Mouse (Mus musculus) forebrain, embryonic 15.5 days (tissue): Measurements from ENCODE around the gene Ehd3. TPM values are rescaled to one million over a fixed set of nuclear protein-coding genes. Genes with fewer than 3 reads are reported as not detected.

Experiments used
- ATAC-seq: fragments of 200-750 bp; cut with Nextera tagmentation; replicated peaks from 2 replicates; pipeline ENCODE4 v1.8.0; 2017; ENCODE audit warnings: mild to moderate bottlenecking, moderate TSS enrichment, moderate library complexity
- H3K27ac ChIP-seq: fragments of 300-500 bp; sonication (generic); replicated peaks from 2 replicates; pipeline ENCODE4 v1.5.1; 2015; ENCODE audit warnings: mild to moderate bottlenecking, inconsistent platforms
- H3K27me3 ChIP-seq: fragments of 300-500 bp; sonication (generic); 2 replicates; pipeline ENCODE4 v1.6.1; 2015; ENCODE audit warnings: inconsistent platforms
- H3K36me3 ChIP-seq: fragments of 300-500 bp; sonication (generic); 2 replicates; pipeline ENCODE4 v1.6.1; 2015; ENCODE audit warnings: mild to moderate bottlenecking, inconsistent platforms
- H3K4me1 ChIP-seq: fragments of 300-500 bp; sonication (generic); 2 replicates; pipeline ENCODE4 v1.6.1; 2015; ENCODE audit warnings: inconsistent platforms
- H3K4me2 ChIP-seq: fragments of 300-500 bp; sonication (generic); replicated peaks from 2 replicates; pipeline ENCODE4 v1.6.1; 2015; ENCODE audit warnings: mild to moderate bottlenecking, inconsistent platforms
- H3K4me3 ChIP-seq: fragments of 300-500 bp; sonication (generic); 2 replicates; pipeline ENCODE4 v1.5.1; 2015; ENCODE audit warnings: mild to moderate bottlenecking, inconsistent platforms
- H3K9ac ChIP-seq: fragments of 300-500 bp; sonication (generic); replicated peaks from 2 replicates; pipeline ENCODE4 v1.6.1; 2015; ENCODE audit warnings: mild to moderate bottlenecking, inconsistent platforms
- H3K9me3 ChIP-seq: fragments of 300-500 bp; sonication (generic); 2 replicates; pipeline ENCODE4 v1.6.1; 2016; ENCODE audit warnings: inconsistent platforms
- WGBS: fragments of 180-500 bp; shearing (Covaris S2); methylation state at CpG from one replicate; pipeline ENCODE4 v1.1.7; 2015; ENCODE audit warnings: mixed read lengths; 5-methylcytosine and 5-hydroxymethylcytosine counted together
- polyA plus RNA-seq: library from polyadenylated mRNA; unstranded; fragments of >200 nt; fragmentation: Nextera tagmentation; extraction: Ambion mirVana; gene quantifications from 2 replicates; pipeline ENCODE4 v1.2.1, GENCODE M21; 2015

Gene Ehd3
- polyA plus RNA-seq, 1 experiment from 2014 or later, result 11.3 TPM

GRCm38 (mm10) chr17:73813031-73813660, 9.2 kb downstream of the Ehd3 start:
- Histone ChIP-seq H3K4me3 (no peak overlapping the region), H3K27me3 (no peaks in the 10 kb centered on the region), H3K4me2 (no peak overlapping the region), H3K4me1 (no peaks in the 10 kb centered on the region), H3K9ac (no peak overlapping the region), H3K9me3 (no peaks in the 10 kb centered on the region), H3K27ac (no peak overlapping the region), H3K36me3 (no peaks in the 10 kb centered on the region)
- no peak for ATAC-seq
- 80% methylated on average over 8 of the region's 8 CpGs for WGBS

GRCm38 (mm10) chr17:73814500-73815190, 10.7 kb downstream of the Ehd3 start:
- Histone ChIP-seq H3K36me3 (no peaks in the 10 kb centered on the region), H3K4me1 (no peaks in the 10 kb centered on the region), H3K4me3 (no peak overlapping the region), H3K27me3 (no peaks in the 10 kb centered on the region), H3K9me3 (no peaks in the 10 kb centered on the region), H3K4me2 (no peak overlapping the region), H3K9ac (no peak overlapping the region), H3K27ac (no peak overlapping the region)
- 86% methylated on average over 6 of the region's 6 CpGs for WGBS
- ATAC-seq, result no peak

- no peaks in the 10 kb centered on the region for H3K9me3 ChIP-seq
- ATAC-seq, result no peak
- 89% methylated on average over 9 of the region's 9 CpGs for WGBS
Measured at GRCm38 (mm10) chr17:73817697-73818380, 13.9 kb downstream of the Ehd3 start.

DNA sequence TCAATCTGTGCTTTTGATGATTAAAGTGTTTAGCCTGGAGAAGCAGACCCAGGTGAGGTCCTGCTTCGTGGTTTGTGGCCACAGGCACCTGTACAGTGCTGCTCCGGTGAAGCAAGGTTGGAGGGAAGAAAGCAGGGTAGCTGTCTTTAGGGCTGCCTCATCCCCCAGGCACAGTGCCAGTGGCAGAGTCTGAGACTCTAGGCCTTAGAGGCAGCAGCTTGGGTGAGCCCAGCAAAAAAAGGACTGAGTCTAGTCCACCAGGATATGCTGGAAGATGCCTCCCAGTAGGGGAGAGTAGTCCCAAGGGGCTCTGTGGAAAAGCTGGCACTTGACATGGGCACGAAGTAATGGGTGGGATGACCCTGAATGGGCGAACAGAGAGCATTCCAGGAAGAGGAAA, 15.0 kb downstream of the Ehd3 start:
- no peak overlapping the region for H3K27ac ChIP-seq
- H3K36me3 ChIP-seq, result no peaks in the 10 kb centered on the region
- WGBS, result 80% methylated on average over 4 of the region's 4 CpGs
- H3K9ac ChIP-seq, result no peak overlapping the region
- ATAC-seq, result no peak
- H3K4me2 ChIP-seq, result no peak overlapping the region
- H3K4me3 ChIP-seq, result no peak overlapping the region
- no peaks in the 10 kb centered on the region for H3K27me3 ChIP-seq
- H3K4me1 ChIP-seq, result peaks cover 4% of the 10 kb centered on the region
- no peaks in the 10 kb centered on the region for H3K9me3 ChIP-seq

More at GRCm38 (mm10) chr17:73817697-73818380, 13.9 kb downstream of the Ehd3 start:
- Histone ChIP-seq H3K4me1 (no peaks in the 10 kb centered on the region), H3K27ac (no peak overlapping the region), H3K36me3 (no peaks in the 10 kb centered on the region), H3K4me3 (no peak overlapping the region), H3K4me2 (no peak overlapping the region), H3K27me3 (no peaks in the 10 kb centered on the region), H3K9ac (no peak overlapping the region)

DNA sequence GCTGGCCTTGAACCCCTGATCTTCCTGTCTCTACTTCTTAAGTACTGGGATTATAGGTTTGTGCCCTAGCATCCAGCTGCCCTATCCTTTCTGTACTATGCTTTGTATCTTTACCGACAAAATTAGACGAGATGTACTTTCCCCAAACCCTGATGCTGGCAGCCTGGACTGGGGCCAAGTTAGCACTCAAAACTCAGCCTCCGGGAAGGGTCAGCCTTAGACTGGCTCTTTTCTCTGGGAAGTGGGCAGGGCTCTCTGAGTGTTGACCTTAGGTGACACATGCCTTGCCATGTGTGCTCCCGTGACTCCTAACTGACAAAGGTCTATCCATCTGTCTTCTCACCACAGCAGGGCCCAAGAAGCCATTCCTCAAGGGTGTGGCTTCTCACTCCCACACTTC, 16.8 kb downstream of the Ehd3 start:
- H3K4me3 ChIP-seq, result no peak overlapping the region
- H3K9ac ChIP-seq, result no peak overlapping the region
- no peaks in the 10 kb centered on the region for H3K9me3 ChIP-seq
- H3K36me3 ChIP-seq, result no peaks in the 10 kb centered on the region
- ATAC-seq, result no peak
- H3K4me1 ChIP-seq, result peaks cover 4% of the 10 kb centered on the region
- no peak overlapping the region for H3K27ac ChIP-seq
- H3K4me2 ChIP-seq, result no peak overlapping the region
- 63% methylated on average over 4 of the region's 4 CpGs for WGBS
- H3K27me3 ChIP-seq, result no peaks in the 10 kb centered on the region

- Histone ChIP-seq H3K9me3 (no peaks in the 10 kb centered on the region), H3K9ac (no peak overlapping the region), H3K27ac (no peak overlapping the region), H3K4me2 (no peak overlapping the region), H3K4me1 (peaks cover 4% of the 10 kb centered on the region), H3K4me3 (no peak overlapping the region), H3K36me3 (no peaks in the 10 kb centered on the region), H3K27me3 (no peaks in the 10 kb centered on the region)
- WGBS, result 91% methylated on average over 4 of the region's 4 CpGs
- ATAC-seq, result no peak
Measured at GRCm38 (mm10) chr17:73822255-73822654, 18.3 kb downstream of the Ehd3 start.

GRCm38 (mm10) chr17:73823121-73824021, 19.4 kb downstream of the Ehd3 start:
- no peak overlapping the region for H3K4me3 ChIP-seq
- peak; percentile 54 for ATAC-seq
- H3K4me1 ChIP-seq, result peaks cover 4% of the 10 kb centered on the region
- 0 out of 2 replicates have a peak, but pooled peaks cover 11% of the 10 kb centered on the region for H3K36me3 ChIP-seq
- no peak overlapping the region for H3K27ac ChIP-seq
- no peak overlapping the region for H3K4me2 ChIP-seq
- H3K27me3 ChIP-seq, result no peaks in the 10 kb centered on the region
- 61% methylated on average over 17 of the region's 17 CpGs for WGBS
- no peak overlapping the region for H3K9ac ChIP-seq
- no peaks in the 10 kb centered on the region for H3K9me3 ChIP-seq

DNA sequence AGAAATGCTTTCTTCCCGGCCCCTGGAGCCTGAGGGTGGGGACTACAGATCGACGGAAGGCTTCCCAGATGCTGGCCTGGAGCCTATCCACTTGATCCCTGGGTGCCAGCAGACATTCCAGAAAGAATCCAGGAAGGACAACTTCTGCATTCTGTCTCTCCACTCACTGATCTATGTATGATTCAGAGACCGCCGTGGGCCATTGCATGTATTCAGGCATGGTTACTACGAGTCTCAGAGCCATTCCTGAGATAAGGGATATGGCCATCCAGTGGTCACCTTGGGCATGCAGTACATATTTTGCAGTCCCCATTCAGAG, 20.0 kb downstream of the Ehd3 start:
- H3K36me3 ChIP-seq, result 0 out of 2 replicates have a peak, but pooled peaks cover 11% of the 10 kb centered on the region
- peaks cover 4% of the 10 kb centered on the region for H3K4me1 ChIP-seq
- no peak; the same call in 1 of the 2 replicates for ATAC-seq
- no peak overlapping the region for H3K4me3 ChIP-seq
- H3K27ac ChIP-seq, result no peak overlapping the region
- H3K9ac ChIP-seq, result no peak overlapping the region
- H3K27me3 ChIP-seq, result no peaks in the 10 kb centered on the region
- no peak overlapping the region for H3K4me2 ChIP-seq
- WGBS, result 49% methylated on average over 6 of the region's 6 CpGs
- H3K9me3 ChIP-seq, result no peaks in the 10 kb centered on the region

DNA sequence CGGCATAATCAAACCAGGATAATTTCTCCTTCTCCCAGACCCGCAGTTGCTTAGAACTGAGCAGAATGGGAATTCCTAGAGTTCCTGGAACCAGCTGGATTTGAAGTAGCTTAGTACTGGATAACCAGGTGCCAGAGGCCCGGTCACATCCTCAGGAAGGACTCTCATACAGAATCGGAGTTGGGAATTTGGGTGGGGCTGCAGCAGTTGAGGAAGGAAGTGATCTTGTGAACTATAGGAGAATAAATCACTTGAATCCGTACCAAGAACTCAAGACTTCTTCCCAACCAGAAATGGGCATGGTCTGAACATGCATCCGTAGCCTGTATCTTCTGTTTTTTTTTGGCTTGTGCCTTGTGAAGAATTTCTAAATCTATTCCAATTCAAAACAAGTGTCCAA, 22.2 kb downstream of the Ehd3 start:
- peaks cover 19% of the 10 kb centered on the region; the same call in 1 of the 2 replicates for H3K36me3 ChIP-seq
- H3K4me3 ChIP-seq, result no peak overlapping the region
- no peak overlapping the region for H3K9ac ChIP-seq
- peaks cover 4% of the 10 kb centered on the region for H3K4me1 ChIP-seq
- no peaks in the 10 kb centered on the region for H3K9me3 ChIP-seq
- no peak for ATAC-seq
- H3K27me3 ChIP-seq, result no peaks in the 10 kb centered on the region
- 93% methylated on average over 6 of the region's 6 CpGs for WGBS
- no peak overlapping the region for H3K27ac ChIP-seq
- H3K4me2 ChIP-seq, result no peak overlapping the region

DNA sequence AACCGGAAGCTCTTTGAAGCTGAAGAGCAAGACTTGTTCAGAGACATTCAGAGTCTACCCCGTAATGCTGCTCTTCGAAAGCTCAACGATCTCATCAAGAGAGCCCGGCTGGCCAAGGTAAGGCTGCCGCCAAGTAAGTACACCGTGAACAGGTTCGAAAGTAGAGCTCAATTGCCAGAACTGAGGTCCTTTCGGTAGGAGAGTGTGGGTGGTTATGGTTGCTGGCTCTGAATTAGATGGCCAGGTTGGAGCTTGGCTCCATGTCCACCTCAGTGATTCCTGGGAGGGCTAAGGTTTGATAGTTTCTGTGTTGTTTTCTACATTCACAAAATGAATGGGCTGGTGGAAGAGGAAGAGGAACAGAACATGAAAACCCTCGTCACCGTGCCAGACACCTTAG, 23.5 kb downstream of the Ehd3 start:
- Histone ChIP-seq H3K4me1 (peaks cover 4% of the 10 kb centered on the region), H3K4me3 (no peak overlapping the region), H3K27ac (no peak overlapping the region), H3K4me2 (no peak overlapping the region), H3K9ac (no peak overlapping the region), H3K36me3 (peaks cover 19% of the 10 kb centered on the region; the same call in 1 of the 2 replicates), H3K27me3 (no peaks in the 10 kb centered on the region), H3K9me3 (no peaks in the 10 kb centered on the region)
- ATAC-seq, result no peak
- WGBS, result 95% methylated on average over 11 of the region's 11 CpGs

- Histone ChIP-seq H3K4me2 (no peak overlapping the region), H3K27ac (no peak overlapping the region), H3K9ac (no peak overlapping the region), H3K27me3 (no peaks in the 10 kb centered on the region), H3K4me1 (no peaks in the 10 kb centered on the region), H3K36me3 (peaks cover 19% of the 10 kb centered on the region; the same call in 1 of the 2 replicates), H3K4me3 (no peak overlapping the region), H3K9me3 (no peaks in the 10 kb centered on the region)
- WGBS, result 74% methylated on average over 1 of the region's 1 CpGs
- no peak for ATAC-seq
Measured at GRCm38 (mm10) chr17:73830511-73830910, 26.6 kb downstream of the Ehd3 start.

- no peak overlapping the region for H3K4me3 ChIP-seq
- WGBS, result 68% methylated on average over 4 of the region's 4 CpGs
- no peak overlapping the region for H3K27ac ChIP-seq
- no peaks in the 10 kb centered on the region for H3K27me3 ChIP-seq
- ATAC-seq, result no peak
- no peak overlapping the region for H3K4me2 ChIP-seq
- H3K36me3 ChIP-seq, result peaks cover 19% of the 10 kb centered on the region; the same call in 1 of the 2 replicates
- no peak overlapping the region for H3K9ac ChIP-seq
- H3K4me1 ChIP-seq, result no peaks in the 10 kb centered on the region
- no peaks in the 10 kb centered on the region for H3K9me3 ChIP-seq
Measured at GRCm38 (mm10) chr17:73831427-73831826, 27.5 kb downstream of the Ehd3 start.
